In the genomic region with DNA sequence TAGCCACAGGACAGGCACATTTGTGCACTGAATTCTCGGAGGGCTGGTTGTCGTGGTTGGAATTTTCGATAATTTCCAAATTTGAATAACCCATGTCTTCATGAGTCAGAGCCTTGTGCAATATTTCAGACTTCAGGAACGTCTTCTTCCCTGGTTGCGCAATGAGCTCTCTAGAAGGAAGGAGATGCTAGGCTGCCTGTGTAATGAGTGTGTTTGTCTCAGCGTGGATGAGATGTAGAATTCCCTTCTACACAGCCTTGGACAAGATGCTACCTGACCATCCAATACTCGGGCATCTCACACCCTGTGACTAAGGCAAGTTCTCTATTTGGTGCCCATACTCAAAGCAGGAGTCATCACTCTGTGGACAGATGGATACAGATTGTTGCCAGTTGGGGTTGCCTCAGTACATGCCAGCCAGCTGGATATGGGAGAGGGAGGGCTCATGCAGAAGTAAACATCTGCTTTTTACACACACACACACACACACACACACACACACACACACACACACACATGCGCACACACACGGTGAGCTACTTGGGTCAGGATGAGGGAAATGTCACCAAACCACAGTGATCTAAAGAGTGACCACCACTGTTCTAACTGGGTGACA, we compare ENCODE assay signal across 17 mouse cellular contexts. TPM values are rescaled to one million over a fixed set of nuclear protein-coding genes. Genes with fewer than 3 reads are reported as not detected.
DNase-seq lines count a peak whose midpoint lies in the region; ATAC-seq lines count a peak whose summit lies in the region.
"Had no signal": no experiment of that assay in that cellular context is flagged by ENCODE, and none has a peak within 500 bp of the region (broad histone marks: within the 10 kb centered on the region; RNA-seq: fewer than 3 reads in every experiment).

No protein-coding gene starts in this region.

- peak; percentile 79 for ATAC-seq in common myeloid progenitor, adult 5-6 weeks (replicated peaks; ENCODE audit: low read depth, poor library complexity, severe bottlenecking)
- ATAC-seq: hindbrain, postnatal 0 days had no signal

- DNase-seq in gastrocnemius, adult 18-20 months (ENCODE audit: low spot score), result peak; percentile 57
- no peak for DNase-seq in gastrocnemius, postnatal 10 days
- DNase-seq in lung, postnatal 25 days (ENCODE audit: low spot score), result peak; percentile 56
- DNase-seq in lung, postnatal 10 days, result no peak
- DNase-seq in skeletal muscle tissue, adult 2 months (ENCODE audit: low read depth, low spot score), result peak; percentile 68
- no peak for DNase-seq in right cerebral cortex, adult 2 months (ENCODE audit: low spot score in 2 of 2)
- no peak for DNase-seq in retina, embryonic 14.5 days (ENCODE audit: low spot score)
- DNase-seq: adrenal gland, postnatal 14 days; B cell, adult 2 months; cerebellum, postnatal 14 days; kidney, adult 18-20 months; kidney, postnatal 4 days; retina, postnatal 1 day; spleen, adult 18-20 months had no signal

RNA-seq across cellular contexts. Expression of a gene that starts 7.5 kb away (rescaled TPM):
- total RNA-seq in gastrocnemius, adult 18-20 months (2021), result 10 to 100 TPM; 34.2 to 42.4 TPM
- total RNA-seq in gastrocnemius, postnatal 10 days (2021), result 100 to 1,000 TPM in 1 of 2 experiments, 10 to 100 TPM in 1; 93.5 to 103 TPM
- total RNA-seq in common myeloid progenitor, adult 5-6 weeks (2017), result not detected in 2 replicates
- total RNA-seq: G1E had no signal

Comparison
In these comparisons a context has a peak if more than half of its experiments do, and no peak if none do; other contexts are left out.
1. DNase-seq: peak in gastrocnemius, adult 18-20 months (single experiment), lung, postnatal 25 days (single experiment) and skeletal muscle tissue, adult 2 months (single experiment); none in gastrocnemius, postnatal 10 days (single experiment), lung, postnatal 10 days (single experiment), right cerebral cortex, adult 2 months (0 of 2) and retina, embryonic 14.5 days (single experiment).
2. RNA of a gene that starts 7.5 kb away (total RNA-seq): 93.5 to 103 TPM in gastrocnemius, postnatal 10 days and 34.2 to 42.4 TPM in gastrocnemius, adult 18-20 months; not detected in common myeloid progenitor, adult 5-6 weeks; every median in the first group is over 10 times any median in the second.